ENCODE assay signal across 9 mouse cellular contexts in the genomic region with DNA sequence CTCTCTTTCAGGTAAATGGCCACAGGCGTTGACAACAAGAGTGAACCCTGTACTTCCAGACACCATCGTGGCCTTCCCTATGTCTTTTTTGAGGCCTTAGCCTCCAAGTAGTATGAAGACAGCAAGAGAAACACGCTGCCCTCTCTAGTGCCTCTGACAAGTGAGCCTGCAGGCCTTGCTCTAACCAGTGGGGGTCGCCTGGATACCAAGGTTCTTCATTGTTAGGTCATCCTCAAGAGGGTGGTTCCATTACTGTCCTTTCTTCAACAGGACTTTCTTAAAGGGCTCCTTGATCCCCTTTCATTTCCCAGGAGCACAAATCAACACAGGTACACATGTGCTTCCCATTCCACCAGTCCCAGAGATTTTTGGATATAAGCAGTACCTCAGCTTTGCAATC.
DNase-seq lines count a peak whose midpoint lies in the region; ATAC-seq and TF ChIP-seq lines count a peak whose summit lies in the region.
"Had no signal": no experiment of that assay in that cellular context is flagged by ENCODE, and none has a peak within 500 bp of the region (broad histone marks: within the 10 kb centered on the region; RNA-seq: fewer than 3 reads in every experiment).

No protein-coding gene starts in this region.

- H3K4me3 ChIP-seq in heart, adult 2 months, result no peak overlapping the region
- H3K4me3 ChIP-seq in C2C12 (ENCODE audit: insufficient read depth, poor library complexity, severe bottlenecking), result no peak overlapping the region
- no peak overlapping the region for H3K4me3 ChIP-seq in cerebellum, adult 2 months (replicated peaks; ENCODE audit: insufficient read depth, low read depth, low read length)
- H3K4me3 ChIP-seq in neural tube, embryonic 14.5 days (ENCODE audit: low read depth, low read length), result no peak overlapping the region

- H3K27ac ChIP-seq in heart, adult 2 months, result no peak overlapping the region
- H3K27ac ChIP-seq in cerebellum, adult 2 months (ENCODE audit: insufficient read depth, low read length), result no peak overlapping the region
- H3K27ac ChIP-seq in neural tube, embryonic 14.5 days (ENCODE audit: low read depth, low read length), result no peak overlapping the region

- TF ChIP-seq CTCF in heart, adult 2 months (IDR thresholded peaks at IDR 0.05), result peak; percentile 49
- TF ChIP-seq CTCF in C2C12 (IDR thresholded peaks at IDR 0.05; ENCODE audit: control insufficient read depth, insufficient read depth, insufficient read length), result peak; percentile 20
- TF ChIP-seq CTCF in cerebellum, adult 2 months (IDR thresholded peaks at IDR 0.05; ENCODE audit: borderline replicate concordance, insufficient read depth, low read depth, low read length), result peak; percentile 46; the same call in 1 of the 2 replicates

- intact Hi-C loops in heart, adult 2 months (cut with DNase I), result loop anchor here (2.0 kb wide), 1 partner anchor 690 kb away; no protein-coding TSS in a partner anchor
- intact Hi-C loops in left cerebral cortex, postnatal 14 days (cut with DNase I), result loop anchor here (10.0 kb wide), 1 partner anchor 310 kb away; no protein-coding TSS in a partner anchor

- DNase-seq in heart, adult 2 months, result no peak
- no peak for DNase-seq in heart, adult 9 months (ENCODE audit: low spot score in 2 of 2)
- peak; percentile 8 to 20 for DNase-seq in cerebellum, adult 2 months
- peak; percentile 12 to 45 for DNase-seq in frontal cortex, postnatal 36 days (ENCODE audit: low spot score in 2 of 2)
- DNase-seq in left cerebral cortex, postnatal 14 days (ENCODE audit: low spot score in 2 of 2), result peak; percentile 53 to 57

- no peak overlapping the region for H3K4me2 ChIP-seq in neural tube, embryonic 14.5 days (ENCODE audit: low read depth, low read length)

- 37% methylated on average over 4 of the region's 4 CpGs for WGBS in heart, adult 2 months
- WGBS in cerebellum, adult 2 months, result 37% methylated on average over 4 of the region's 4 CpGs
- WGBS in neural tube, embryonic 14.5 days, result 49% methylated on average over 4 of the region's 4 CpGs

- no peaks in the 10 kb centered on the region for H3K36me3 ChIP-seq in heart, adult 2 months (ENCODE audit: control insufficient read depth, insufficient read depth, low read length)
- H3K36me3 ChIP-seq in C2C12 (ENCODE audit: control insufficient read depth, insufficient read depth), result no peaks in the 10 kb centered on the region
- H3K36me3 ChIP-seq in neural tube, embryonic 14.5 days (ENCODE audit: control insufficient read depth, insufficient read depth, low read length), result no peaks in the 10 kb centered on the region
- H3K36me3 ChIP-seq: G1E had no signal

- H3K4me1 ChIP-seq in heart, adult 2 months (ENCODE audit: control insufficient read depth, insufficient read depth, low read length), result no peaks in the 10 kb centered on the region
- no peaks in the 10 kb centered on the region for H3K4me1 ChIP-seq in cerebellum, adult 2 months (ENCODE audit: control insufficient read depth, insufficient read depth, low read length)
- no peaks in the 10 kb centered on the region for H3K4me1 ChIP-seq in neural tube, embryonic 14.5 days (ENCODE audit: control insufficient read depth, insufficient read depth, low read length)

- no peak overlapping the region for H3ac ChIP-seq in C2C12 (ENCODE audit: control insufficient read depth, insufficient read length, low read depth)

- ATAC-seq in neural tube, embryonic 14.5 days (ENCODE audit: low read depth), result peak; percentile 93; the same call in 1 of the 2 replicates
- ATAC-seq in activated CD4-positive, CD25-positive, alpha-beta regulatory T cell, adult 4 months, result no peak

- no peaks in the 10 kb centered on the region for H3K27me3 ChIP-seq in heart, adult 2 months (ENCODE audit: control insufficient read depth, insufficient read depth, low read length)
- no peaks in the 10 kb centered on the region for H3K27me3 ChIP-seq in C2C12 (ENCODE audit: control insufficient read depth, insufficient read depth, insufficient read length)
- H3K27me3 ChIP-seq in cerebellum, adult 2 months (ENCODE audit: control insufficient read depth, insufficient read depth, low read length), result no peaks in the 10 kb centered on the region
- no peaks in the 10 kb centered on the region for H3K27me3 ChIP-seq in neural tube, embryonic 14.5 days (ENCODE audit: control insufficient read depth, insufficient read depth, low read length)

- no peak overlapping the region for H3K9ac ChIP-seq in heart, adult 2 months (ENCODE audit: low read depth, low read length)
- H3K9ac ChIP-seq in neural tube, embryonic 14.5 days (replicated peaks; ENCODE audit: low read depth, low read length), result no peak overlapping the region

- H3K79me3 ChIP-seq in C2C12 (ENCODE audit: low read depth), result no peaks in the 10 kb centered on the region

- H3K9me3 ChIP-seq in neural tube, embryonic 14.5 days (ENCODE audit: control insufficient read depth, low read length), result no peaks in the 10 kb centered on the region

- H3K79me2 ChIP-seq in heart, adult 2 months (replicated peaks; ENCODE audit: control insufficient read depth, insufficient read depth, low read length), result no peaks in the 10 kb centered on the region
- no peaks in the 10 kb centered on the region for H3K79me2 ChIP-seq in C2C12 (ENCODE audit: control insufficient read depth, insufficient read depth)

- no peak for TF ChIP-seq POLR2A in heart, adult 2 months (IDR thresholded peaks at IDR 0.05; ENCODE audit: insufficient read depth, low read depth, low read length)
- TF ChIP-seq POLR2A in cerebellum, adult 2 months (IDR thresholded peaks at IDR 0.05; ENCODE audit: borderline replicate concordance, insufficient read depth, low read length), result no peak

- TF ChIP-seq EP300 in heart, adult 2 months (IDR thresholded peaks at IDR 0.05; ENCODE audit: insufficient read depth, low read depth, low read length), result no peak

TF ChIP-seq in C2C12, 6 proteins besides CTCF, POLR2A, EP300 and RAD21:
- TF ChIP-seq MYOG (IDR thresholded peaks at IDR 0.05; ENCODE audit: control insufficient read depth, extremely low read depth, insufficient read length) (no peak), USF1 (IDR thresholded peaks at IDR 0.05; ENCODE audit: low read depth) (no peak), CEBPB (IDR thresholded peaks at IDR 0.05; ENCODE audit: low read depth) (no peak), MAX (IDR thresholded peaks at IDR 0.05) (no peak), MYOD1 (IDR thresholded peaks at IDR 0.05; ENCODE audit: control insufficient read depth, insufficient read length, low read depth) (no peak), FOSL1 (IDR thresholded peaks at IDR 0.05; ENCODE audit: insufficient read depth, low read length, poor library complexity, severe bottlenecking) (no peak)
TF ChIP-seq in C2C12: peak in this region for 0.

Comparison
In these comparisons a context has a peak if more than half of its experiments do, and no peak if none do; other contexts are left out.
1. DNase-seq: peak in cerebellum, adult 2 months (2 of 2), frontal cortex, postnatal 36 days (2 of 2) and left cerebral cortex, postnatal 14 days (2 of 2); none in heart, adult 2 months (0 of 2) and heart, adult 9 months (0 of 2).
2. Peak in every context shown above with its lines, with median percentiles within 50 percentile points of each other: CTCF ChIP-seq.